Mouse (Mus musculus) cortical plate, adult 2 months (tissue): Measurements from ENCODE around the gene Sez6. TPM values are rescaled to one million over a fixed set of nuclear protein-coding genes. Genes with fewer than 3 reads are reported as not detected.

ENCODE experiments used
- H3K27ac ChIP-seq: fragments of 200-500 bp; 2 replicates; pipeline ENCODE4 v1.5.1; 2012; ENCODE audit warnings: low read length, control low read depth, inconsistent platforms; ENCODE audit not compliant: insufficient read depth
- H3K4me1 ChIP-seq: fragments of 200-500 bp; 2 replicates; pipeline ENCODE4 v1.6.1; 2011; ENCODE audit warnings: low read length; ENCODE audit not compliant: control insufficient read depth, insufficient read depth
- H3K4me3 ChIP-seq: fragments of 200-500 bp; 2 replicates; pipeline ENCODE4 v1.5.1; 2011; ENCODE audit warnings: mild to moderate bottlenecking, low read length, control low read depth; ENCODE audit not compliant: insufficient read depth
- CTCF ChIP-seq: fragments of 200-500 bp; IDR thresholded peaks from 2 replicates; pipeline ENCODE4 v1.5.1; 2011; ENCODE audit warnings: mild to moderate bottlenecking, control low read depth, low read length; ENCODE audit not compliant: insufficient read depth; ENCODE audit errors: extremely low read depth
- POLR2A ChIP-seq: fragments of 200-500 bp; IDR thresholded peaks from 2 replicates; pipeline ENCODE4 v1.6.1; 2011; ENCODE audit warnings: mild to moderate bottlenecking, low read length, control low read depth; ENCODE audit not compliant: insufficient read depth; ENCODE audit errors: extremely low read depth
- polyA plus RNA-seq: library from polyadenylated mRNA; depleted of rRNA; stranded (reverse); fragments of >200 nt; gene quantifications from 2 replicates; pipeline ENCODE4 v1.2.3, GENCODE M21; 2012; rRNA removed

Sez6 gene
- polyA plus RNA-seq = 97.4 and 109 TPM in 2 replicates

- H3K27ac ChIP-seq = peak within 1 kb of the TSS; percentile 73; the same call in 1 of the 2 replicates
- H3K4me3 ChIP-seq = peak within 1 kb of the TSS; percentile 79
- peaks cover 3% of the 10 kb centered on the region for H3K4me1 ChIP-seq
- no peak for TF ChIP-seq POLR2A
- no peak for TF ChIP-seq CTCF
Observed at GRCm38 (mm10) chr11:77930751-77931540, at the start of gene Sez6. Sez6 (plus strand) TSS chr11:77930800.

- Histone ChIP-seq H3K4me3 (no peak overlapping the region), H3K4me1 (peaks cover 3% of the 10 kb centered on the region), H3K27ac (no peak overlapping the region)
- no peak for TF ChIP-seq CTCF
- no peak for TF ChIP-seq POLR2A
Observed at GRCm38 (mm10) chr11:77884524-77885245, 45.9 kb upstream of the Sez6 start.

- Histone ChIP-seq H3K27ac (no peak overlapping the region), H3K4me3 (no peak overlapping the region), H3K4me1 (peaks cover 3% of the 10 kb centered on the region)
- TF ChIP-seq CTCF = no peak
- no peak for TF ChIP-seq POLR2A
Observed at GRCm38 (mm10) chr11:77885246-77885575, 45.4 kb upstream of the Sez6 start.

GRCm38 (mm10) chr11:77887373-77887960 is 43.1 kb upstream of the Sez6 start:
- H3K4me1 ChIP-seq = peaks cover 3% of the 10 kb centered on the region
- H3K27ac ChIP-seq = no peak overlapping the region
- TF ChIP-seq CTCF = no peak
- TF ChIP-seq POLR2A = no peak
- H3K4me3 ChIP-seq = no peak overlapping the region

- Histone ChIP-seq H3K4me1 (peaks cover 6% of the 10 kb centered on the region), H3K4me3 (no peak overlapping the region), H3K27ac (no peak overlapping the region)
- no peak for TF ChIP-seq POLR2A
- TF ChIP-seq CTCF = no peak
Observed at GRCm38 (mm10) chr11:77888846-77889245, 41.8 kb upstream of the Sez6 start.

- no peak overlapping the region for H3K4me3 ChIP-seq
- H3K4me1 ChIP-seq = peaks cover 6% of the 10 kb centered on the region
- no peak overlapping the region for H3K27ac ChIP-seq
- TF ChIP-seq CTCF = no peak
- no peak for TF ChIP-seq POLR2A
Observed at GRCm38 (mm10) chr11:77889484-77889883, 41.1 kb upstream of the Sez6 start.

- Histone ChIP-seq H3K27ac (no peak overlapping the region), H3K4me1 (peaks cover 5% of the 10 kb centered on the region), H3K4me3 (no peak overlapping the region)
- TF ChIP-seq CTCF = no peak
- TF ChIP-seq POLR2A = no peak
Observed at GRCm38 (mm10) chr11:77890648-77891258, 39.8 kb upstream of the Sez6 start.

- TF ChIP-seq POLR2A (no peak), CTCF (no peak)
- H3K4me3 ChIP-seq = no peak overlapping the region
- no peak overlapping the region for H3K27ac ChIP-seq
- H3K4me1 ChIP-seq = peaks cover 4% of the 10 kb centered on the region; the same call in 1 of the 2 replicates
Observed at GRCm38 (mm10) chr11:77892883-77893282, 37.7 kb upstream of the Sez6 start.

- Histone ChIP-seq H3K4me1 (peaks cover 4% of the 10 kb centered on the region; the same call in 1 of the 2 replicates), H3K4me3 (no peak overlapping the region), H3K27ac (peak overlapping the region; percentile 48)
- no peak for TF ChIP-seq CTCF
- no peak for TF ChIP-seq POLR2A
Observed at GRCm38 (mm10) chr11:77893283-77893682, 37.3 kb upstream of the Sez6 start.
